Comparison of ENCODE assay signal across 14 mouse cellular contexts in the genomic region with DNA sequence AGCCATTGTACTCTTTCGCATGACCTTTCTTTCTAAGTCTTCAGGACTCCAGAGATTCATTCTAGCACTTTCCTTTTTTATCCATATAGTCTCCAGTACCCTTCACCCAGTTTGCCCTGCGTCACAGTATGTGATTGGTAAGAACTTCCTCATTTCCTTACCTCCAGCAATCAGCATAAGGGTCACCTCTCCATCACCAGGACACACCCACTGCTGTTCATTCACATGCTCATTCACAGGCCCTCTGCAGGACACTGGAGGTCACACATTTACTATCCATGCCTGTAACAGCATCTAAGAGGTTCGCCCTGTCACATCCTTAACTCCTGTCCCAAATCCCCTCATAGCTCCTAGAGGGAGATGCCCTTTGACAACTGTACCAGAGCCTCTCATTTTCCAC. TPM values are rescaled to one million over a fixed set of nuclear protein-coding genes. Genes with fewer than 3 reads are reported as not detected.
DNase-seq lines count a peak whose midpoint lies in the region; ATAC-seq and TF ChIP-seq lines count a peak whose summit lies in the region.
"Had no signal": no experiment of that assay in that cellular context is flagged by ENCODE, and none has a peak within 500 bp of the region (broad histone marks: within the 10 kb centered on the region; RNA-seq: fewer than 3 reads in every experiment).

No protein-coding gene starts in this region.

- H3K4me3 ChIP-seq in kidney, postnatal 0 days (replicated peaks; ENCODE audit: low read depth, low read length), result no peak overlapping the region
- no peak overlapping the region for H3K4me3 ChIP-seq in G1E (ENCODE audit: low read depth, low read length)
- H3K4me3 ChIP-seq in intestine, embryonic 15.5 days (replicated peaks), result no peak overlapping the region
- H3K4me3 ChIP-seq: forebrain, embryonic 13.5 days; limb, embryonic 12.5 days had no signal

- WGBS in kidney, postnatal 0 days, result 90% methylated on average over 3 of the region's 3 CpGs
- 77% methylated on average over 3 of the region's 3 CpGs for WGBS in intestine, embryonic 15.5 days

- no peak overlapping the region for H3K4me2 ChIP-seq in kidney, postnatal 0 days (ENCODE audit: low read length)
- H3K4me2 ChIP-seq in intestine, embryonic 15.5 days (replicated peaks), result no peak overlapping the region
- H3K4me2 ChIP-seq: forebrain, embryonic 13.5 days; limb, embryonic 12.5 days had no signal

- H3K9ac ChIP-seq in kidney, postnatal 0 days (ENCODE audit: low read depth, low read length), result no peak overlapping the region
- no peak overlapping the region for H3K9ac ChIP-seq in intestine, embryonic 15.5 days
- H3K9ac ChIP-seq: forebrain, embryonic 13.5 days; limb, embryonic 12.5 days had no signal

- ATAC-seq in kidney, postnatal 0 days (replicated peaks; ENCODE audit: low FRiP score, low read depth), result no peak; the same call in 1 of the 2 replicates
- peak; percentile 18; the same call in 1 of the 2 replicates for ATAC-seq in G1E (ENCODE audit: extremely low read depth, insufficient number of reproducible peaks, low FRiP score, poor library complexity, severe bottlenecking)
- ATAC-seq in intestine, embryonic 15.5 days, result peak; percentile 12; the same call in 1 of the 2 replicates
- ATAC-seq in monocyte, adult 5-6 weeks (replicated peaks; ENCODE audit: insufficient number of reproducible peaks, low FRiP score, low TSS enrichment, poor library complexity, severe bottlenecking), result peak; percentile 76
- ATAC-seq: forebrain, embryonic 13.5 days had no signal

- H3K9me3 ChIP-seq in kidney, postnatal 0 days (replicated peaks; ENCODE audit: low read length), result no peaks in the 10 kb centered on the region
- H3K9me3 ChIP-seq in G1E (replicated peaks), result no peaks in the 10 kb centered on the region
- H3K9me3 ChIP-seq in intestine, embryonic 15.5 days, result no peaks in the 10 kb centered on the region
- H3K9me3 ChIP-seq: forebrain, embryonic 13.5 days; limb, embryonic 12.5 days had no signal

- 0 out of 2 replicates have a peak, but pooled peaks have one; percentile 5 for TF ChIP-seq CTCF in kidney, postnatal 0 days (IDR thresholded peaks at IDR 0.05; ENCODE audit: low read depth)
- no peak for TF ChIP-seq CTCF in G1E (IDR thresholded peaks at IDR 0.05; ENCODE audit: low read depth, low read length)

- H3K36me3 ChIP-seq in kidney, postnatal 0 days (ENCODE audit: insufficient read depth, low read length), result no peaks in the 10 kb centered on the region
- no peaks in the 10 kb centered on the region for H3K36me3 ChIP-seq in G1E (replicated peaks)
- no peaks in the 10 kb centered on the region for H3K36me3 ChIP-seq in intestine, embryonic 15.5 days
- H3K36me3 ChIP-seq: limb, embryonic 12.5 days had no signal

- no peaks in the 10 kb centered on the region for H3K4me1 ChIP-seq in kidney, postnatal 0 days (replicated peaks; ENCODE audit: insufficient read depth, low read length)
- peaks cover 17% of the 10 kb centered on the region for H3K4me1 ChIP-seq in G1E (ENCODE audit: insufficient read depth, low read depth, low read length)
- H3K4me1 ChIP-seq in intestine, embryonic 15.5 days (replicated peaks), result no peaks in the 10 kb centered on the region
- H3K4me1 ChIP-seq: forebrain, embryonic 13.5 days had no signal

- DNase-seq in kidney, postnatal 0 days (ENCODE audit: low spot score), result no peak
- DNase-seq in kidney, adult 18-20 months, result no peak
- no peak for DNase-seq in G1E (ENCODE audit: low spot score)
- DNase-seq in adrenal gland, postnatal 4 days (ENCODE audit: low spot score in 2 of 2), result no peak
- no peak for DNase-seq in left cerebral cortex, adult 8-10 months (ENCODE audit: low spot score in 2 of 2)
- DNase-seq in layer of hippocampus, postnatal 10 days (ENCODE audit: low spot score in 2 of 2), result no peak
- DNase-seq: heart, postnatal 14 days; kidney, postnatal 4 days; layer of hippocampus, postnatal 36 days; midbrain, embryonic 14.5 days had no signal

- no peak overlapping the region for H3K27ac ChIP-seq in kidney, postnatal 0 days
- H3K27ac ChIP-seq in intestine, embryonic 15.5 days, result no peak overlapping the region
- H3K27ac ChIP-seq: forebrain, embryonic 13.5 days; limb, embryonic 12.5 days had no signal

- no peaks in the 10 kb centered on the region for H3K27me3 ChIP-seq in kidney, postnatal 0 days (ENCODE audit: insufficient read depth, low read length)
- H3K27me3 ChIP-seq in G1E (ENCODE audit: insufficient read depth, low read length), result peaks cover 7% of the 10 kb centered on the region
- no peaks in the 10 kb centered on the region for H3K27me3 ChIP-seq in intestine, embryonic 15.5 days (replicated peaks)
- H3K27me3 ChIP-seq: forebrain, embryonic 13.5 days; limb, embryonic 12.5 days had no signal

RNA-seq across cellular contexts. Expression of gene Fam3c, which starts 7.5 kb away (rescaled TPM):
- polyA plus RNA-seq in kidney, postnatal 0 days (2015; fragmentation: Nextera tagmentation; extraction: Ambion mirVana), result 65.0 and 65.4 TPM in 2 replicates
- total RNA-seq in G1E (2014; fragmentation: Nextera tagmentation) (8.5 and 10.6 TPM in 2 replicates), G1E (2017) (11.3 and 20.6 TPM in 2 replicates)
- 3.3 and 3.6 TPM in 2 replicates for polyA plus RNA-seq in G1E (2012)
- polyA plus RNA-seq in intestine, embryonic 15.5 days (2015; fragmentation: Nextera tagmentation; extraction: Ambion mirVana), result 45.8 and 48.1 TPM in 2 replicates
- total RNA-seq in monocyte, adult 5-6 weeks (2017), result 36.6 to 53.6 TPM (median 40.8 TPM) in 3 replicates
- total RNA-seq in adrenal gland, postnatal 4 days (2021), result 10 to 100 TPM; 59.4 to 63.4 TPM
- total RNA-seq in left cerebral cortex, adult 8-10 months (2022), result 10 to 100 TPM; 80.0 to 93.2 (median 85.2) TPM
- 10 to 100 TPM; 97.9 to 99.2 TPM for total RNA-seq in layer of hippocampus, postnatal 10 days (2021)
